Mouse (Mus musculus): ENCODE results near the gene Gm21970.

Gm21970 gene

GRCm38 (mm10) chr16:91463400-91463799, 71.9 kb downstream of the Gm21970 start:
- no peak for DNase-seq (ENCODE audit: low spot score)

DNA sequence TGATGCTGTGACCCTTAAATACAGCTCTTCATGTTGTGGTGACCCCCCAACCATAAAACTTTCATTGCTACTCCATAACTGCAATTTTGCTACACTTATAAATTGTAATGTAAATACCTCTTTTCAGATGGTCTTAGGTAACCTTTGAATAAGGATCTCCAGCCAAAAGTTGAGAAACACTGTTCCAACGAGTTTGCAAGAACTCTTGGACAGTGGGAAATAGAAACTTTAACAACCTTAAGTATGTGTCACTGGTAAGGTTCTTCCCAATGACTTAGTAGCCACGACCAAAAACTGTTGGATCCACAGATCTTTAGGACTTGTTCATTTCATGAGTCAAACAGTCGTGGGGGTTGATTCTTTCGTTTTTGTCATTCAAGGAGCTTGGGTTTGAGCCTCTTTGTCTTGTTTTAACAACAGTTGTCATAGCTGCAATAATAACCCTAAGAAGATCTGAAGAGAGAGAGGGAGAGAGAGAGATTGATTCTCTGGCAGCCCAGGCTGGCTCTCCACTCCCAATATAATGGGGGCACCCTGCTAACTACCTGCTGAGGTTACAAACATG, 72.4 kb downstream of the Gm21970 start:
- no peak for DNase-seq (ENCODE audit: low spot score)

DNA sequence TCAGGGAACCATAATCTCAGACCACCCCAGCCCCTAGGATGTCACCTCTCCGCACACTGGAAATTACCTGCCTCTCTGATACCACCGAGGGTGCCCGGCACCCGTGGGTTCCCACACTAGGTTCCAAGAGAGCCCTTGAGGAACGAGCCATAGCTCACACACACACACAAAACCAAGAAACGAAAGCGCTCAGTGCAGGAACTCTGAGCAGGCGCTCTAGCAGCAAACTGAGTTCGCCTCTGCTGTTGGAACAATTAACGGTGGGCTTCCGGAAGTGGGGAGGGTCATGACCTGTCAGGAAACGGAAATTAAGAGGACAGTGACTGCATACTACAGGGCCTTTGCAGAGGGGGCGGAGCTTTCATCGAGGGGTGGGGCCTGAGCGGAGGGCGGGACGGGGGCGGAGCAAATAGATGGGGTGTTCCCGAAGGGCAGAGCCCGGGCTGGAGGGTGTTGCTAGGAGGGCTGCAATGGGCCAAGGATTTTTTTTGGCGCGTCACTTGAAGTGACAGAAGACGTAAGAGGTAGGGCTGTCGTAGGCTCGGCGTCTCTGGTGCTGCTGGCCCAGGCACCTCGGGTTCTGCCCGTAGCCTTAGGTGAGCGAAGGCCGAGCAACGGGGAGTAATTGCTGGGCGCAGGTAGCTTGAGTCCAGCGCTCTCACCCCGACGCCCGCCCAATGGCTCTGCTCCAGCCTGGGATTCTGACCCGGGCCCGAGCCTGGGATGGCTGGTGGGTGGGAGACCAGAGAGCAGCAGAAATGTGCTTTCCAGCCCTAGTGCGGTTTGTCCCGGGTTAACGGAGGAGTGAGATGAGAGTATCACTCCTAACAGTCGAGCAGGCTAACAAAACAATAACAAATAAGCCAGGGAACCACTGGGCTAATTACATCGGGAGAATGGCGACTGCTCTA, 73.3 kb downstream of the Gm21970 start:
- peak; percentile 81 for DNase-seq (ENCODE audit: low spot score)

DNA sequence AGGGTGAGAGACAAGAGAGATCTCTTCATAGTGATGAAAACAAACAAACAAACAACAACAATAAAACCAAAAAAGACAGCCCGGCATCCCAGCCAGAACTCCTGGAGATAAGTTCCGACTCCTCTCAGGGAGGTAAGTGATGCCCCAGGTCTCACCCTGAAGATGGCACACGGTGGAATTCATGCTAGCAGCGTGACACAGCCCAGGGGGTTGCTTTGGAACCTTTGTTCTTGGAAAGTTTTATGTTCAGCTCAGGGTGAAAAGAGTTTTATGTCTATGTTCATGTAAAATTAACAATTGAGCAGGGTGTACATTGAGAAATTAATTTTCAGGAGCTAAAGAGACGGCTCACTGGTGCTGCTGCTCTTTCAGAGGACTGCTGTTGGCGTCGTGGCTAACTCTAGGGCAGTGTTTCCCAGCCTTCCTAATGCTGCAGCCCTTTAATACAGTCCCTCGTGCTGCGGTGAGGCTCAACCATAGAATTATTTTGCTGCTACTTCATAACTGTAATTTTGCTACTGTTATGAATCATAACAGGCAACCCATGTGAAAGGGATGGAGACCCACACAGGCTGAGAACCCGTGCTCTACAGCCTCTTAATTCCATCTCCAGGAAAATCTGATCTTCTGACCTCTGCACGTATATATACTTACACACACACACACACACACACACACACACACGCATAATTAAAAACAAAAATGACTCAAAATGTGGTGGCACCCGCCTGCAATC, 74.2 kb downstream of the Gm21970 start:
- DNase-seq (ENCODE audit: low spot score), result no peak

DNA sequence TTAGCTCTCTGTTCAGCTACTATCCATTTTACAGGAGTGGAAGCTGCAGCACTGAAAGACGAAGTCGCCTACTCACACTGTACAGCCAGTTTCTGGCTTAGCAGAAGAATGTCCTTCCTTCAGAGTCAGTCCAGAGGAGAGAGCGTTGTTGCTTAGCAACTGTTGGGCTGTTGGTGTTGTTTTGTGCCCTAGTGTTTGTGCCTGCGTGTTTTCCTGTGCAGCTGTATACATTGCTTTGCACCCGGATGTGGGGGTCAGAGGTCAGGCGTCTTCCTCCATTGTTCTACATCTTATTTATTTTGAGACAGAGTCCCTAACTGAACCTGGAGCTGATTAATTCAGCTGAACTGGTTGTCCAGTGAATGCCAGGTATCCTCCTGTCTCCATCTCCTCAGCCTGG, 75.0 kb downstream of the Gm21970 start:
- DNase-seq (ENCODE audit: low spot score), result no peak

Measured in ovary, adult 18-20 months (tissue).